Mouse (Mus musculus) left cerebral cortex, postnatal 25 days (tissue): ENCODE data around the gene Cdx4. TPM values are rescaled to one million over a fixed set of nuclear protein-coding genes. Genes with fewer than 3 reads are reported as not detected.

Experiments used
- DNase-seq, 2 experiments: peaks; one replicate each; pipeline ENCODE4 v3.0.0; 2022; ENCODE audit warnings: low spot score in 2 of 2, mixed read lengths in 1 of 2
- intact Hi-C: fragments of 180-260 bp; cut with DNase I; formaldehyde crosslinking; loops from one replicate; pipeline ENCODE4 v1.15.1; 2025
- total RNA-seq, 2 experiments: library from RNA; stranded (reverse); gene quantifications; 2 replicates each; pipeline ENCODE4 v1.2.3; 2021

The Cdx4 gene
- total RNA-seq, 2 experiments from 2014 or later, result not detected

- intact Hi-C loops, result loop anchor here (5.0 kb wide), 1 partner anchor 99 kb away; no protein-coding TSS in a partner anchor
- no peak for DNase-seq
Measured at GRCm38 (mm10) chrX:103371221-103371620, 50.0 kb downstream of the Cdx4 start.

- DNase-seq, result no peak
- intact Hi-C loops, result loop anchor here (5.0 kb wide), 1 partner anchor 99 kb away; no protein-coding TSS in a partner anchor
Measured at GRCm38 (mm10) chrX:103371627-103372026, 50.4 kb downstream of the Cdx4 start.

GRCm38 (mm10) chrX:103374250-103374649 is 53.1 kb downstream of the Cdx4 start:
- no peak for DNase-seq
- intact Hi-C loops, result loop anchor here (5.0 kb wide), 1 partner anchor 102 kb away; no protein-coding TSS in a partner anchor

Other genes with a start within 250 kb of the Cdx4 start
- gene Nap1l2, start 134.8 kb upstream of the Cdx4 start, total RNA-seq, result 10 to 100 TPM; 89.7 to 97.3 TPM
- 10 to 100 TPM; 18.6 to 19.0 TPM for gene Chic1, start 35.1 kb downstream of the Cdx4 start, total RNA-seq
- not detected for gene Tsx, start 93.1 kb downstream of the Cdx4 start, total RNA-seq
- not detected for gene Gm26992, start 100.6 kb downstream of the Cdx4 start, total RNA-seq